Mouse (Mus musculus): Measurements from ENCODE around the gene Hexim1.

Hexim1 gene

DNA sequence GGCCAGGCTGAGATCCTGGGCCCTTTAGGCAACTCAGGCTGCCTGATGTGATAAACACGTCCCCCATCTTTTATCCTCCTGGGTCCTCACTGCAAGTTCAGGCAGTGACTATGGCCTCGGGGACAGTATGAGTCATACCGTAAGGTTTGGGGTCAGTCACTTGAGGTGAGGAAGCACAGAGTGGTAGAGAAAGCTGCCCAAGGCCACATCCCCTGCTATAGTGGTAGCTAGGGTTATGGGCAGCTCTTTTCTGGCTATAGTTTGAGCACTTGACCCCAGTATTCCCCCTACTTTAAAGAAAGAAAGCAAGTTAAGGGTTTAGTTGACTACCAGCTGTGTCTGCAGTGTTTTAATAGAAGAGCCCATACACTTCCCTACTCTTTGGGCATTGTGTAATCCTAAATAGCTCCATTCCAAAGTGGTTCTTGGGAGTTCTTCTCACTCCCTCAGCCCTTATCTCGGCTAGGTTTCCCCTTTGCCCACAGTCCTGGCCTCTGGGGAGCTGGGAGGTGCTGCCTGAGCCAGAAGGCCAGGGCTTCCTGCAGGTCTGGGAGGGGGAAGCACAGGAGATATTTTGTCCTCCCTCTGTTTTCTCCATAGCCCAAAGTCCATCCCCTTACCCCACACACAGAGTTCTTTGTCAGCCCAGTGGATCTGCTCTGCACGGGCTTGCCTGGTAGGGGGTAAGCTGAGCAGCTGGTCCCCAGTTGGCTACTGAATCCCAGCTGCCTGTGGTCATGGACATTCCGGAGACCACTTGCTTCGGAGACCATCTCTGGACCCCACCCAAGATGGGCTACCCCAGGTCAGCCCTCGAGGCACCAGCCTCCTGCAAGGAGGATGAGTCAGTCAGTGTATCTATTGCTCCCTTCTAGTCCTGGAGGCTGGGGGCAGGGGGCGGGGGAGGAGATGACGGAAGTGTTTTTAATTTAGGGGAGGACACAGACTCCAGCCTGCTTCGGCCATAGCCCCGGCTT, 28.6 kb downstream of the Hexim1 start:
- no peaks in the 10 kb centered on the region for H3K27me3 ChIP-seq (ENCODE audit: control insufficient read depth, insufficient read depth, low read length, poor library complexity, severe bottlenecking)
- no peaks in the 10 kb centered on the region for H3K36me3 ChIP-seq (ENCODE audit: control insufficient read depth, insufficient read depth, low read length, poor library complexity, severe bottlenecking)
- DNase-seq (ENCODE audit: low read depth, low spot score), result no peak

DNA sequence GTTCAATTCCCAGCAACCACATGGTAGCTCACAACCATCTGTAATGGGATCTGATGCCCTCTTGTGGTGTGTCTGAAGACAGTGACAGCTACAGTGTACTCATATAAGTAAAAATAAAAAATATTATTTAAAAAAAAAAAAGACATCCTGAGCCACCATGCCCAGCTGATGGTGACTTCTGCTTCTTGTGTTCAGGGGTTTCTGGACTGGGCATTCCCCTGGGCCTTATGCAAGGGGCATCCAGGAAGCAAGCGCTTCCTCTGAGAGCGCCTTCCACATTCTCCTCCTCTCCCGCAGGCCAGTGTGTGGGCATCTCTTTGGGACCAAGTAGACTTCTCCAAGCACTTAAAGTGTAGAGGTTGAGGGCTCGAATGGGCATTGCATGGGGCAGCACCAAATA, 30.4 kb downstream of the Hexim1 start:
- Histone ChIP-seq H3K36me3 (ENCODE audit: control insufficient read depth, insufficient read depth, low read length, poor library complexity, severe bottlenecking) (no peaks in the 10 kb centered on the region), H3K27me3 (ENCODE audit: control insufficient read depth, insufficient read depth, low read length, poor library complexity, severe bottlenecking) (no peaks in the 10 kb centered on the region)
- peak; percentile 43 for DNase-seq (ENCODE audit: low read depth, low spot score)

DNA sequence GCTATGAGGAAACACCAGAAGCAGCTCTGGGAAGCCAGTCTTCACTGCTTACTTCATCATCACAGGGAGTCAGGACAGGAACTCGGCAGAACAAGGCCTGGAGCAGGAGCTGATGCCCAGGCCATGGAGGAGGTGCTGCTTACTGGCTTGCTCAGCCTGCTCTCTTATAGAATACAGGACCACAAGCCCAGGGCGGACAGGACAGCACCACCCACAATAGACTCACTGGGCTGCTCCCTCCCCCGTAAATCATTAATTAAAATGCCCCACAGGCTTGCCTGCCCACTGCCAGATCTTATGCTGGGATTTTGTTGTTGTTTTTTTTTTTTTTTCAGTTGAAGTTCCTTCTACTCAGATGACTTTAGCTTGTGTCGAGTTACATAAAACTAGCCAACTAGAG, 31.7 kb downstream of the Hexim1 start:
- Histone ChIP-seq H3K27me3 (ENCODE audit: control insufficient read depth, insufficient read depth, low read length, poor library complexity, severe bottlenecking) (no peaks in the 10 kb centered on the region), H3K36me3 (ENCODE audit: control insufficient read depth, insufficient read depth, low read length, poor library complexity, severe bottlenecking) (no peaks in the 10 kb centered on the region)
- DNase-seq (ENCODE audit: low read depth, low spot score), result no peak

DNA sequence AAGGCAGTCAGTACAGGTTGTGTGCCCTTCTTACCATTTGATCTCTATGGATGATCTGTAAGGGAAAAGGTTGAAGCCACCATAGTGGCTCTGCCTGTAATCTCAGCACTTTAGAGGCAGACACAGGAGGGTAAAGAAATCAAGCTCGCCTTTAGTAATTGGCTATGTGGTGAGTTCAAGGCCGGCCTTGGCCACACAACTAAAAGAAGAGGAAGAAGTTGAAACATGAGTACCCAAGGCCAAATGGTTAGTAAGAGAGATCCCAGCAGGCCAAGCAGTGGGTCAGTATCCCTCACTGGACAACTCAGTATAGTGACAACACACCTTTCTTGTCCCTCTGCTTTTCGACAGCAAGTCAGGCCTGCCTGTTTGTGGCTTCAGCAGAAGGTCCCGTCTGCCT, 33.7 kb downstream of the Hexim1 start:
- DNase-seq (ENCODE audit: low read depth, low spot score), result no peak
- no peaks in the 10 kb centered on the region for H3K27me3 ChIP-seq (ENCODE audit: control insufficient read depth, insufficient read depth, low read length, poor library complexity, severe bottlenecking)
- H3K36me3 ChIP-seq (ENCODE audit: control insufficient read depth, insufficient read depth, low read length, poor library complexity, severe bottlenecking), result no peaks in the 10 kb centered on the region

DNA sequence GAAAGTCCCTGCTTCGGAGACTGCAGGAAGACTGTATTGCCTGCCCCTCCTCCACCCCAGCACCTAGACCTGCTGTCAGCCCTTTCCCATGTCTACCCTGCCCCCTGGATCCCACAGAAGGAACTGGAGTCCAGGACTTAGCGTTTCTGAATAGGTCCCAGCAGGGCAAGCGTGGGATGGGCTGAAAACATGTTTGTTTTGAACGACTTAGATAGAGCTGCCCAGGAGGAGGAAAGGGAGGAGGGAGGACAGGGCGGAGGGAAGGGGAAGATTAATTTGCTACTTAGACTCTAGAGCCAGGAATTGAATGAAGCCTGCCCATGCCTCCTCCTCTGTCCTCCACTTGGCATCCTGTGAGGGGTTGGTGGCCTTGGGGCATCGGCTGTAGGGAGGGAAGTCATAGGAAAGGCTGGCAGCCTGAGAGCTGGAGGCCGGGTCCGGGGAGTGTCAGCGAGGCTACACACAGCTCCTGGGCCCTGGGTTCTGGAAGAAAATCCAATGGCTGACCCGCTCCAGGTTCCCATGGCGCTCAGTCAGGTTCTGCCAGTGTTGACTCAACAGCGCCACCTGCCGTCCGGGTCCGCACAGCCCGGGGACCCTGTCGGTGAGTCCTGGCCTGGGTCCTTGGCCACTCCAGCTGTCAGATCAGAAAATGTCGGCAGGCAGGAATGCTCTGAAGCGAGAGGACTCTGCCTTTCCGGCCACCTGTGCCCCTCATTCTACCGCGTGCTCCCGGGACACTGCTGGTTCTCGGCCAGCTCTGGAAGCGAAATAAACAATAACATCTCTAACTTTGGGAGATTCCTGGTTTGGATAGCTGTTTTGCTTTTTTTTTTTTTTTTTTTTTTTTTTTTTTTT, 42.8 kb downstream of the Hexim1 start:
- DNase-seq (ENCODE audit: low read depth, low spot score), result peak; percentile 95
- no peaks in the 10 kb centered on the region for H3K27me3 ChIP-seq (ENCODE audit: control insufficient read depth, insufficient read depth, low read length, poor library complexity, severe bottlenecking)
- H3K36me3 ChIP-seq (ENCODE audit: control insufficient read depth, insufficient read depth, low read length, poor library complexity, severe bottlenecking), result no peaks in the 10 kb centered on the region

DNA sequence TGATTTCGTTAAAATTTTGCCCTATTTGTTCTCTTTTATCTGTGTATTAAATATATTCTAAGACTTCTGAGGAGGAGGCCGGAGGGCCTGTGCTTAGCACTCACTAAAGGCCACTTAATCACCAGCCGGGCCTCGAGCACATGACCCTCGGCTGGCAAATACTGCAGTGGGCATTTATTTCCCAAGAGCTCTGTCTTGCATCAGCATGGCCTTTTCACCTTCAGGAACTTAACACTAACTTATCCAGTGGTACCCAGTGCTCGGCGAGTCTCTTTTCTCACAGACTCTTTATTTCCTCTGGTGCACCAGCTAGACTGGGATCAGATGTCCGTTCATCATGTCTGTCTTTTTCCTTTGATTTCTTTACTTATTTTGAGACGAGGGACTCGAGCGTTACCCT, 44.7 kb downstream of the Hexim1 start:
- no peaks in the 10 kb centered on the region for H3K36me3 ChIP-seq (ENCODE audit: control insufficient read depth, insufficient read depth, low read length, poor library complexity, severe bottlenecking)
- DNase-seq (ENCODE audit: low read depth, low spot score), result no peak
- H3K27me3 ChIP-seq (ENCODE audit: control insufficient read depth, insufficient read depth, low read length, poor library complexity, severe bottlenecking), result no peaks in the 10 kb centered on the region

DNA sequence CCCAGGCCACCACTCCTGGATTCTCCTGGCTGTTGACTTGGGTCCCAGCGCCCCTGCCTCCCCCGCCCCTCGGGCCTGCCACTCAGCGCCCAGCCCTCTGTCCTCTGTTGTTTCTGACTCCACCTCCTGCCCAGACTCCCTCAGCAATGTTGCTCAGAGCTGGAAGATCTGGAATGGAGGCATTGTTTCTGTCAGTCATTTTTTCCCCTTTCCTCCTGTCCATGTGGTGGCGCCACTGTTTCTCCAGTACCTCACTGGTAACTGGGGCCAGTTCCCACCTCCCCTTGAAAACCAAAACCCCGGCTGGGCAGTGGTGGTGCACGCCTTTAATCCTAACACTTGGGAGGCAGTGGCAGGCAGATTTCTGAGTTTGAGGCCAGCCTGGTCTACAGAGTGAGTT, 45.4 kb downstream of the Hexim1 start:
- no peaks in the 10 kb centered on the region for H3K36me3 ChIP-seq (ENCODE audit: control insufficient read depth, insufficient read depth, low read length, poor library complexity, severe bottlenecking)
- no peaks in the 10 kb centered on the region for H3K27me3 ChIP-seq (ENCODE audit: control insufficient read depth, insufficient read depth, low read length, poor library complexity, severe bottlenecking)
- DNase-seq (ENCODE audit: low read depth, low spot score), result no peak

DNA sequence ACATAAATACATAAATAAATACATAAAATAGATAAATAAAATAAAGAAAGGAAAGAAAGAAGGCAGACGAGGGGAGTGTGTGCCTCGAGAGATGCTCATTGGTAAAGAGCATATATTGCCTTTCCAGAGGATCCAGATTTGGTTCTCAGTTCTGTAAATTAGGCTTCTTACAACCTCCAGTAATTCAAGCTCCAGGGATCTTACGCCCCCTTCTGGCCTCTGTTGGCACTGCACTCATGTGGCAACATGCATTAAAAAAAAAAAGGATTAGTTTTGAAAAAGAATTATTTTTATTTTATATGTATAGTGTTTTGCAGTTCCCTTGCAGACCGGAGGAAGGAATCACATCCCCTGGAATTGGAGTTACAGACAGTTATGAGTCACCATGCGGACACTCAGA, 46.1 kb downstream of the Hexim1 start:
- no peaks in the 10 kb centered on the region for H3K27me3 ChIP-seq (ENCODE audit: control insufficient read depth, insufficient read depth, low read length, poor library complexity, severe bottlenecking)
- no peaks in the 10 kb centered on the region for H3K36me3 ChIP-seq (ENCODE audit: control insufficient read depth, insufficient read depth, low read length, poor library complexity, severe bottlenecking)
- DNase-seq (ENCODE audit: low read depth, low spot score), result peak; percentile 63

DNA sequence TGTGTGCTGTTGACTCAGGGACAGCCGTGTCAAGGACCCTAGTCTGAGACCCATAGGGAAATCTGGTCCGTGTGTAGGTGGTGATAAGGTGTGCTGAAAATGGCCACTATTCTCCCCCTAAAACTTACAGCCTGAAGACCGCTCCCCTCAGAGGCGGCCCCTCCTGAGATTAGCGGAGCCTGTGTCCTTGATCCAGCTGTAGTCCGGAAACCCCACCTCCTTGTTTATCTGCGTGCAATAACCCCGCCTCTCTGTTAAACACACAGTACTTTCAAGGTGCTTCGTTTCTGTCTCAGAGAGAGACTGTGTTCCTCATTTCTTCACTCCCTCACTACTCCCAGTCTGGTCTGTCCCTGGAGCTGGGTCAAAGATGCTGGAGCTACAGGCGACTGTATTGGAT, 48.4 kb downstream of the Hexim1 start:
- H3K36me3 ChIP-seq (ENCODE audit: control insufficient read depth, insufficient read depth, low read length, poor library complexity, severe bottlenecking), result no peaks in the 10 kb centered on the region
- DNase-seq (ENCODE audit: low read depth, low spot score), result no peak
- H3K27me3 ChIP-seq (ENCODE audit: control insufficient read depth, insufficient read depth, low read length, poor library complexity, severe bottlenecking), result no peaks in the 10 kb centered on the region

DNA sequence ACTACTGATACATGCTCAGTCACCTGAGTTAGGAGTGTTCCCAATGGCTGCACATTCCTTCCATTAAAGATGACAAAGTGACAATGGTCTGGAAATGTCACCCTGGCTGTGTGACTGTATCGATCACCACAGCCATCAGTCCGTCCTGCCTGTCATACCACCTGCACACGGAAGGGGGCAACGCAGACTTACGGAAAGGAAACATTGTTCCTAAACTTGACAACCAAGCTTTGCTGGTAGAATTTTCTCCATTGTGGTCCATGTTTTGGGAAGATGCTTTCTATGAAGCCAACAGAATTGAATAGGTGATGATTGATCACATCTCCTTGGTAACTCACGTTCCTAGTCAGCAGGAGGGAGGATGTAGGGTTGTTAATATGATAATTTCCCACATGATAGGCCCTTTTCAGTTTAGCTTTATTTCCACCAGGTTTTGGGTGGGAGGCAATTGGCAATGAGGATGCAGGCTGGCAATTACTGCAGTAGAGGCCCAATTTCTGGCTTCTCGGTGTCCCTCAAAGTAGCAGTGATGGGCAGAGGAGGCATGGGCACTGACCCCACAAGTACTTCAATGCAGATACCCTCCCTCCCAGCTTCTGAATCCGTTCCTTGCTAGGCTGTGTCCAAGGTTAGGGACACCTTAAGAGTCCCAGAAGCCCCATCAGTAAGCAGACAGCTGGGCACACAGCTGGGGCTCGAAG, 52.8 kb downstream of the Hexim1 start:
- DNase-seq (ENCODE audit: low read depth, low spot score), result peak; percentile 87
- H3K36me3 ChIP-seq (ENCODE audit: control insufficient read depth, insufficient read depth, low read length, poor library complexity, severe bottlenecking), result no peaks in the 10 kb centered on the region
- H3K27me3 ChIP-seq (ENCODE audit: control insufficient read depth, insufficient read depth, low read length, poor library complexity, severe bottlenecking), result no peaks in the 10 kb centered on the region

All from splenic B cell, adult 2 months (primary cell).